Mouse (Mus musculus) E14TG2a.4 (cell line): ENCODE results near the gene Atrip.

Source experiments
- CTCF ChIP-seq: conservative IDR thresholded peaks from 2 replicates; pipeline ENCODE4 v1.5.1; 2014; ENCODE audit warnings: low read length
- POU5F1 ChIP-seq: IDR thresholded peaks from 2 replicates; pipeline ENCODE4 v1.6.1; 2014; ENCODE audit warnings: low read length, borderline replicate concordance

GRCm38 (mm10) chr9:109093786-109094552 is 20.0 kb upstream of the Atrip start:
- TF ChIP-seq CTCF = no peak
- no peak for TF ChIP-seq POU5F1
